Mouse (Mus musculus): Measurements from ENCODE around the gene Asxl2.
"Not testable (repeated sequence)": the region's sequence is repeated elsewhere in the genome, so short reads cannot be mapped to it uniquely, and the experiment has no call there.

Gene Asxl2

DNA sequence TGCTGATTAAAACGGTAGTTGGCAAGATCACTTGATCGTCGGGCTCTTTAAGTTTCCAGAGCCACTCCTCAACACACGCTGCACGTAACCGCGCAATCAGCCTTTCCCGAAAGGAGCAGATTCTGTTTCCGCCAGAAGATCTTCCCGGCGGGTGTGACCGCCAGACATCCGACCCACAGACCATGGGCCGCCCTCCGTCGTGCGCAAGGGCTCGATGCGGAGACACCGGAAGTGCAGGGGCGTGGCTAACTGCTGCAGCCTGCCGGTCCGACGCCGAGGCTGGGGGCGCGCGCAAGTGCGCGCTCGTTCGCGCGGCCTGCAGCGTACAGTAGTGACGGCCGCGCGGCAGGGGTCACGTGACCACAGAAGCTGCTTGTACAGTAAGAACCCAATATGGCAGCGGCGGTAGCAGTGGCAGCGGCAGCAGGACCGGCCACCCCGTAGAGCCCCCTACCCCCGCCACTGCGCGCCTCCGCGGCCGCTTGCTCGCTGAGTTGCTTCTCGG is at the start of gene Asxl2:
Gene Asxl2, plus strand, starts transcription at position 328 of the 505 bp plus-strand sequence.
- peak; percentile 99 for DNase-seq (ENCODE audit: extremely low spot score, low spot score)

DNA sequence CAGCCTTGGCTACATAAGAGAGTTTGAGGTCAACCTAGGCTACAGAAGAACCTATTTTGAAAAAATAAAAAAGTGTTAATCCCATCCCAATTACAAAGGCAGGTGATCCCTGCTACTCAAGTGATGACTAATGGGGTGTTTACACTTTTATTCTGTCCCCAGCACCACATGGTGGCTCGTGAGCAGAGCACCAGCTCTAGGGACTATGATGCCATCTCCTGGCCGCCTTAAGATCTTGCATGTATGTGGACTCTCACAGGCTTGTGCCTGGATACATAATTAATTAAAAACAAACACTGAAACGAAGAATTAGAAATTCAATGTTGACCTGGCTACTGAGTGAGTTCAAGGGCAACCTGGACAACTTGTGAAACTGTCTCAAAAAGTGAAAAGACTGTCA is 49.5 kb upstream of the Asxl2 start:
- no peak for DNase-seq (ENCODE audit: extremely low spot score, low spot score)

DNA sequence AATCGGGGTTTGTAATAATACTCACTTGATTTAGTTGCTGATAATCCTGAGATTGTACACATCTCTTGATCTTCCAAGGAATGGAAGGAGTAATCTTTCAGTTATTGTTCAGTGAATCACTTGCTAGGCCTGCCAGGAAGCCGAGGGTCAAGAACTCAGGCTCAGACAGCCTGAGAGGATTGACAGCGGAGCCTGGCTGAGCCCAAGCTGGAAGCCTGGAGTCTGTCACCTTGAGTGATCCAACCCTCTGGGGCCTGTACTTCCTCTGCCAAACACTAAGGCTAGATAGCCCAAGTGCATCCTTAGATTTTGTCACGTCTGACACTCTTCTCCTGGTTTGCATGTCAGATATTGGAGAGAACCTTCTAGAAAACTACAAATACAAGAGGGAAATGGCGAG is 48.9 kb upstream of the Asxl2 start:
- DNase-seq (ENCODE audit: extremely low spot score, low spot score): no peak

DNA sequence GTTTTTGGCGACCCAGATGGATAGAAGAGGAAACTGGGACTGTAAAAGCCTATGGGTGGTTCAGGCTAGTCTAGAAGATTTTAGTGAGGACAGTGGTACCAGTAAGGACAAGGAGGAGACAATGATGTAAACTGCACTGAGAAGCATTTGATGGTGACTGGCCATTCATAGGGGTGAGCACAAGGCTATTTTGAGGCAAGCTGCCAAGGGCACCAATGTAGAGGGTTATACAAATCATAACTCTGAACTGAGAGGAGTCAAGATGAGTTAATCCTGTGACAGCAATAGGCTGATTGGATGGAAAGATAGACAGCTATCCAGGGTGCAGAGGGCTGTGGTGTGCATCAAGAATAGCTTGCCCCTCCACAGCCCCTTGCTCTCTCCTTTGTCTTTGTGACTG is 41.8 kb upstream of the Asxl2 start:
- DNase-seq (ENCODE audit: extremely low spot score, low spot score): no peak

DNA sequence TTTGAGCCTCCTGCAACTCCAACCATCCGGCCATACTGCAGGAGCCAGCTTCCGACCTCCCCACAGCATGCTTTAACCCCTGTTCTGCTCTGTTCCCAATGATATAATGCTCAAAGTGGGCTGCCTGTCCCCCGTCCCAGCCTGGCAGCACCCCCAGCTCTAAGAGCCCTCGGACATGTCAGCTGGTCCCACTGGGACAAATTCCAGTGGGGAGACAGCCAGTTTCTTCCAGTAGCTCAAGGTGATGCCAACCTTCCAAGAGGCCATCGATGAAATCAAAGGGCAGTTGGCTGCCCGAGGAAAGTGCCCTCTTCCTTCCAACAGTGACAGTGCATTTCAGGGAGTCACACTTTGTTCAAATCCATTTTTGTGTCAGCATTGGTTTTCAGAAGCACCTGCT is 41.4 kb upstream of the Asxl2 start:
- DNase-seq (ENCODE audit: extremely low spot score, low spot score): no peak

DNA sequence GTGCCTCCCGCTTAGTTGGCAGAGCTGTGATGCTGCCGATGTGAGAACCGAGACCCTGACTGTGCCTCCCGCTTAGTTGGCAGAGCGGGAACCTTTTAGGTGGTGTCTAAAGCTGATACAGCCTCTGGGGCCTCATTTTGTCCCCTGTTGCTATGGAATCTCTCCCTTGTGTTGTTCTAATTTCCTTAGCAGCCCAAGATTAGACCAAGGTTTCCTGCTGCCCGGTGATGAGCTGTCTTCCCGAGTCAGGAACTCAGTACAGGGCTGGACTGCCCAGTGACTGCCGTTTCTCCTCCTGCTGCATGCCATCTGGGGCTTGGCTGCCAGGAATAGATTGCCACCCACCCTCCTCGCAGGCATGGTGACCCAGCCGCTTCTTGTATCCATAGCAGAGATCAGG is 40.7 kb upstream of the Asxl2 start:
- no peak for DNase-seq (ENCODE audit: extremely low spot score, low spot score)

DNA sequence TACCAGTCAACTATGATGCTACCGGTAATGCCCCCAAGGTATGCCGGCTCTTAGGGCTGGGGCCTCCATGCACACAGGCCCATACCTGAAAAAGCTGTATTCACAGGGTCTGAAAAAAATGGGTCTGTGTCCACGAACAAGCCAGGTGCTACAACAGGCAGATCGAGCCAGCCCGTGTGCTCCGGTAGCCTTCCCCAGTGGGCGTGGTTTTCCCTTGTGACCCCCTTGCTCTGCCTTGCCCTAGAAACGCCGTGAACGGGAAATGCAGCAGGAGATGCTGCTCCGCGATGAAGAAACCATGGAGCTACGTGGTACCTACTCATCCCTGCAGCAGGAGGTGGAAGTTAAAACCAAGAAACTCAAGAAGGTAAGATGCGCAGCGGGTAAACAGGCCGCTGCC is 38.8 kb upstream of the Asxl2 start:
- no peak for DNase-seq (ENCODE audit: extremely low spot score, low spot score)

DNA sequence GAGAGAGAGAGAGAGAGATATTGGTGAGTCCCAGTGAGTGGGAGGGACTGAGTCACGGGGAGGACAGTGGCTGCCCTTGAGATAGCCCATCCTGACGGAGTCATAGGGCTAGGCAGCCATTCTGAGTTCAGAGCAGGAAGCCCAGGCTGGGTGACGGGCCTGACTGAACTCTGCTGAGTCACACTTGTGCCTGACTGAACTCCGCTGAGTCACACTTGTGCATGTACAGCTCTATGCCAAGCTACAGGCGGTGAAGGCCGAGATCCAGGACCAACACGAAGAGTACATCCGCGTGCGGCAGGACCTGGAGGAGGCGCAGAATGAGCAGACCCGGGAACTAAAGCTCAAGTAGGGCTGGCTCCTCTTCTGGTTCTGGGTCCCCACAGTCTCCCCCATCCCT is 37.3 kb upstream of the Asxl2 start:
- DNase-seq (ENCODE audit: extremely low spot score, low spot score): no peak

DNA sequence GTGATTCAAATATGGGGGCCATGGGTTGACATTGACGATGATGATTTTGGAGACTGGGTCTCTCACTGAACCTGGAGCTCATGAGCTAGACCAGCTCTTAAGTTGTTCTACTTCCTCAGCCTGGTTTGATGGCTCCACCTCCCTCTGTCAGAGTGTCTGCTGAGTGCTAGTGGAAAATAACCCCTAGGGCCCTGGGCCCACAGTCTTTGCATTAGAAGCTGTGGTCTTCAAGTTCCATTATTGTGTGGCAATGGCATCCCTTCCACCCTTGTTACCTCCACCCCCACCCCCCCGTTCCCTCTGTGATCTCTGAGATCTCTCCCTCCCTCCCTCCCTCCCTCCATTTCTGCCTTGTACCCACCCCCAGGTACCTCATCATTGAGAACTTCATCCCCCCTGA is 36.6 kb upstream of the Asxl2 start:
- no peak for DNase-seq (ENCODE audit: extremely low spot score, low spot score)

DNA sequence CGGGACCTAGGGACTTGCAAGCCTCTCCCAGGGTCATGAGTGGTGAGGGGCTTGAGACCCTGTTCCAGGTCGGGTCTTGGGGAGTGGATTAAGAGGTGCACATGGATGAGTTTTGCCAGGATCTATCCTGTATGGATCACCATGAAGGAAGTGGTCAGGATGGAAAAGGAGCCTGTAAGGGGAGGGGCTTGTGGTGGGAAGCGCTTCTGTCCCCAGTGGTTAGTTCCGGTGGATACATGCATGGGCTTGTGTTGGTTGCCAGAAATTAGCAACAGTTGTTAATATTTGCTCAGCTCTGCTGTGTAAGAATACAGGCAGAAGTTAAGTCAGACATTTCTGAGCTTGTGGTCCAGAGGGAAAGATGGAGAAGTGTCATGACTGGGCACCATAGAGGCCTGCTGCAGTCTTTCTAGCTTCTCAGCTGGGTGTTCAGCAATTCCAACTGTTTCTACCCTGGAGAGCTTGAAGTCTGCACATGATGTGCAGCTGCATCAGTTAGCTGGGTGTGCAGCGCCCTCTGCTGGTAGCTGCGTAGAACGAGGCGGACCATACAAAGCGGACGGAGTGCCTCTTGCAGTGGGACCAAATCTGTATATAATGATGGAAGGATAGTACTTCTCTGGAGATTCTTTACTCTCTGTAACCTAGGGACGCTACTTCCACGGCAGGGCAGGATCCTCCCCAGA is 35.9 kb upstream of the Asxl2 start:
- peak; percentile 80 for DNase-seq (ENCODE audit: extremely low spot score, low spot score)

DNA sequence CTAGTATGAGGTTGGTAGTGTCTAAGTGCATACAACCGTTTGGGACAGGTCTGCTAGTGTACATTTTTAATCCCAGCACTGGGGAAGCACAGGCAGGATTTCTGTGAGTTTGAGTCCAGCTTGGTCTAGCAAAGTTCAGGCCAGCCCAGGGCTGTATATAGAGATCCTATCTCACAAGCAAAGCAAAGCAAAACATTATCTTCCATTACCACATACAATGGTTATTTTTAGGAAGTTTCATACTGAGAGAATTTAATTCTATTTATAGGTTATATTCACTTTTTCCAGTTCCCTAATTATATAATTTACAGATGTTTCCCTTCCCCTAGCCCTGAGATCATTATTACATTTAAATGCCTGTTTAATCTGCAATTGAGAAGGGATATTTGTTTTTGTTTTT is 35.4 kb upstream of the Asxl2 start:
- DNase-seq (ENCODE audit: extremely low spot score, low spot score): no peak

DNA sequence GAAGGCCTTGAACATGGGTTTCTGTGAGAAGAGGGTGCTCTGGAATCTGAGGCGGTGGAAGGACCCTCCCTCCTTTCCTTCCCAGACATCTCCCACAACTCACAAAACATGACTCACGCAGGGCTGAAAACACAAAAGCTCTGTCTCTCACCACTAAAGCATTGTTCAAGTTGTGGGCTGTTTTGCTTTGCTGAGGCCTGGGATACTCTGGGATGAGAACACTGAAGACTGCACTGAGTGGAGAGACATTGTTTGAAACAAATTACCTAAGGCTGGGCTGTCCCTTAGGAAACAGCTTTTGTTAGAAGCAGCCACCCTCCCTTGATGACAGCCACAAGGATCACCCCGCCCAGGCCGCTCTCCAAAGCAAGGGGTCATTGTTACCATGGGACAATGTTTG is 33.5 kb upstream of the Asxl2 start:
- DNase-seq (ENCODE audit: extremely low spot score, low spot score): no peak

DNA sequence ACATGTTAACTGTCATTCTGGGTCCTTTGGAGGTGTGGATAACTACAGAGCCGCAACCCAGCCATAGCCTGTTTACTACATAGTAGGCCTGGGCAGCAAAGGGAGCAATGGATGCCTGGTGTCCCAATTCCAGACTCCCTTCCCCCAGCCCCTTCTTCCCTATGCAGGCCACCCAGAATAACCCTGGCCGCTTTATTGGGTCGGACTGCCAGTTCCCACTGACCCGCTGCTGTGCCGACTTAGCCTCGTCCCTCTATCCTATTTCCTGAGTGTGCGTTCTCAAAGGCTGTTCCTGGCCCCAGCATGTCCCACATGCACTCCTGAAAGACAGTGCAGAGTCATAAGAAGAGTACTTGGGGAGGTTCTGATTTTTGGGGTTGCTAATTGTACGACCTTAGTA is 29.7 kb upstream of the Asxl2 start:
- no peak for DNase-seq (ENCODE audit: extremely low spot score, low spot score)

DNA sequence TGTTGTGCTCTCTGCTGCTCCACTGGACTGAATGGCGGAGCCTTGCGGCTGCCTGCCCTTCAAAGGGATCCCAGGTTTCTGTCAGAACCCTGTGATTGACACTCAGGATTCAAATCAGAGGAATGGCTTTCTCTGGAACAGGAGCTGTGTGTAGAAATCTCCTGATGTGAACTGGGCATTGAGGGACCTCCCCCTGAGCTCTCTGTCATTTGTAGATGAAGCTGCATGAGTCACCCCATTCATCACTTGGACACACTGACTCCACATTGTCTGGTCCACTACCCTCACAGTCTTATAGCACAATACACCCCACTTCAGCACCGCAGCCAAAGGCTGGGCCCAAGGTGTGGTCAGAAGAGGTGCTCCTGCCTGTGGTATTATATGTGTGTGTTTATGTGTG is 21.0 kb upstream of the Asxl2 start:
- not testable (repeated sequence) for DNase-seq (ENCODE audit: extremely low spot score, low spot score)

DNA sequence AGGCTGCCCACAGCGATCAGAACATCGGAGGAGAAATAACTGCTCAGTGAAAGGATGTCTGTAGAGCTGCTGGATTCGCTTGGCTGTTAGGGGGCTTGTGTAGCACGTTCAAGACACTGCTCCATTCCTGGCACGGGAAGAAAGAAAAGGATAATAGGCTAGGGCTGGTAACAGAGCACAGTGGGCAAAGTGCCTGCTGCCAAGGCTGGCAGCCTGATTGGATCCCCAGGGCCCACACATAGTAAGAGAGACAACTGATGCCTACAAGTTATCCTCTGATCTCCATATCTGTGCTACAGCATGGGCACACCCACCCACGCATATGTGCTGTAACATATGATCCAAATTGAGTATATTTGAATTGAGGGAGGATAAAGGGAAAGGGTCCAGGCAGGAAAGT is 20.1 kb upstream of the Asxl2 start:
- no peak for DNase-seq (ENCODE audit: extremely low spot score, low spot score)

DNA sequence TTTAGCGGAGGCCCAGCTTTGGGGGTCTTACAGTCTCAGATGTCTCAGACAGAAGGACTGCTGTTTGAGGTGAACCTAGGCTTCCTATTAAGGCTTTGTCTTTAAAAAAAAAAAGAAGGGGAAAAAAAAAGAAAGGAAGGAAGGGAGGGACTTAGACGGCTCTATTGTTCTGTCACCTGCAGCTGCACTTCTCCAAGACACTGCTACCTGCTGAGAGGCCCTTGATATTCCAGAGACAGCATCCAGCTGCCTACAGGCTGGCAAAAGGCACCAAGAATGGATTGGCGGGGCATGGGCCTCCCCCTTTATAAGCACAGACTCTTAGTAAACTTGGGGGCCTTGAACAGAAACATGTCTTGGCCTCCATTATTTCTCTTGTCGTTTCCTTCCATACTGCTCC is 11.7 kb upstream of the Asxl2 start:
- no peak for DNase-seq (ENCODE audit: extremely low spot score, low spot score)

DNA sequence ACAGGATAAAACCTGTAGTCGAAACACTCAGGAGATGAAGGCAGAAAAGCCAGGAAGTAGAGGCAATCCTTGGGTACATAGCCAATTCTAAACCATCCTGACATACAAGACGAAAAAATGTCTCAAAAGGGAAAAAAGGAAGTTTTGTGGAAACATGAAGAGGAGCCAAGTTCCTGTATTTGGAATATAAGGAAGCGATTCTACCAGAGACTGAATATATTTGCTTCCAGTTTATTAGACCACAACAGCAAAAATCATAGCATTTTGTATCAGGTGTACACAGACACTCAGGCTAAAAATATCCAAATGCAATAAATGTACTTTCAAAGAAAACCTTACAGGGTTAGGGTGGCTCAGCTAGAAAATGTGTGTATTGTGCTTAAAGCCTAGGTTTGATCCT is 7.9 kb upstream of the Asxl2 start:
- no peak for DNase-seq (ENCODE audit: extremely low spot score, low spot score)

DNA sequence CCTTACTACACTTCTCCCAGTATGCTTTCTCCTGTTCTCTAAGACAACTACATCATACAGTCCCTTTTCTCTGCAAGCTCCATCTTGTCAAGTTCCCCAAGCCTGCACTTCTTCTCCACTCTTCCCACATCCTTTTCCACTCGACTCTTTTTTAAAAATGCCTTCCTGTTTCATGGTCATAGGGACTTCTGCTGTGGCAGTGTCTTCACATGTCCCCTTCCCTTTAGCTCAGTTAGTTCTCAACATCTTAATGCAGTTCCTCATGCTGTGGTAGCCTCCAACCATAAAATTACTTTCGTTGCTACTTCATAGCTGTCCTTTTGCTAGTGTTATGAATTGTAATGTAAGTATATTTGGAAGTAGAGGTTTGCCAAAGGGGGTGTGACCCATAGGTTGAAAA is 6.1 kb upstream of the Asxl2 start:
- DNase-seq (ENCODE audit: extremely low spot score, low spot score): no peak

DNA sequence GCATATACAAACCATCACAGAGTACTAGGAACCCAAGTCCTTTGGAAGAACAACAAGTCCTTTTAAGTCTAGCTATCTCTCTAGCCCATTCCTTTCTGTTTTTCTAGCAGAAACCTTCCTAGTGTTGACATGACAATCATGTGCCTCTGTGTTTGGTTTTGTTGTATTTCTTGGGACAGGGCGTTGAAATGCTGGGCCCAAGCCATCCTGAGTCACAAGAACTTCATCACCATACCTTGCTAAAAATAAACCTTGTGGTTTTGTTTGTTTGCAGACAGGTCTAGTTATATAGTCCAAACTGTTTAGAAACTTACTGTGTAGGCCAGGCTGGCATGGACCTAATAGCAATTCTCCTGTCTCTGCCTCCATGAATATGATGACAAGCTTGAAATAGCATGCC is 3.9 kb upstream of the Asxl2 start:
- DNase-seq (ENCODE audit: extremely low spot score, low spot score): no peak

DNA sequence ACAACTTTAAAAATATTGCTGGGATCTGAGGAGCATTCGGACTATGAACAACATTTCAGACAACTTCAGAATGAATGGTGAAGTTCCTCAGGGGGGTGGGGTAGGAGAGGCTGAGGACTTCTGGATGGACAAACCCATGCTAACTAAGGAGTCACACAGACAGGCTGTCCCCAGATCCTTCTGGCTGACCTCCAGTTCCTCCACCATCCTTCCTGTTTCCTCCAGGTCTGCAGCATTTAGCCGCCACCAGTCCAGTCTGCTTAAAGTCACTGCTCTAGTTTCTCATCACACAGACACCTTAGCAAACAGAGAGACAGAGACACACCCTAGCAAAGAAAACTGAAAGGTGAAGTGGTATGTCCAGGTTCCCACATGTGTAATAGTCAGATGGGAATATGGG is 2.5 kb upstream of the Asxl2 start:
- DNase-seq (ENCODE audit: extremely low spot score, low spot score): no peak

DNA sequence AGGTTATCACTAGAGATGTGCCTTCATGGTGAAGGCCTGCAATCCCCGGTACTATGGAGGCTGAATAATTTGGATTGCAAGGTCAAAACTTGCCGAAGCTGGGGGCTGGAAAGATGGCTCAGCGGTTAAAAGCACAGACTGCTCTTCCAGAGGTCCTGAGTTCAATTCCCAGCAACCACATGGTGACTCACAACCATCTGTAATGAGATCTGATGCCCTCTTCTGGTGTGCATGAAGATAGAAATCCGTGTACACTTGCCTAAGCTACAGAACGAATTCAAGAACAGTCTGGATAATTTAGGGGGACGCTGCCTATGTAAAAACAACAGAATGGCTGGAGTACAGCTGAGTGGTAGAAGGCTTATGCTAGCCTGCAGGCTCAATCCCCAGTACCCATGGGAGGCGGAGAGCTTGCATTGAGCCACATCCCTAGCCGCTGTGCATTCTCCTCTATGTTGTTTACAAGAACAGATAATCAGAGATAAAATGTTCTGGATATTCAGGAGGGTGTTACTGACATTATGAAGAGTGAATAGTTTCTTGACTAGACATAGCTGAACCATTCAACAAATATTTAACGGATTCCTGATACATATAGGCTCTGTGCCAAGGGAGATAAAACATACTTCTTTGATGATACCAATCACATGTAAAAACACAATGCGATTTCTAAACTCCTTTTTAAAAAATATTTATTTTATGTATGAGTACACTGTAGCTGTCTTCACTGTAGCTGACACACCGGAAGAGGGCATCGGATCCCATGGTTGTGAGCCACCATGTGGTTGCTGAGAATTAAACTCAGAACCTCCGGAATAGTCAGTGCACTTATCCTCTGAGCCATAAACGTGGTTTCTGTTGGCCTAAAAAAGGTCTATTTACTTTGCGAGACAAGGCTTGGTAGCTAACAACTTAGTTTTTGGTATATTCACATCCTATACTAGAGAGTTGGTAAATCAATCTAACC is 999 bp upstream of the Asxl2 start:
- no peak for DNase-seq (ENCODE audit: extremely low spot score, low spot score)

DNA sequence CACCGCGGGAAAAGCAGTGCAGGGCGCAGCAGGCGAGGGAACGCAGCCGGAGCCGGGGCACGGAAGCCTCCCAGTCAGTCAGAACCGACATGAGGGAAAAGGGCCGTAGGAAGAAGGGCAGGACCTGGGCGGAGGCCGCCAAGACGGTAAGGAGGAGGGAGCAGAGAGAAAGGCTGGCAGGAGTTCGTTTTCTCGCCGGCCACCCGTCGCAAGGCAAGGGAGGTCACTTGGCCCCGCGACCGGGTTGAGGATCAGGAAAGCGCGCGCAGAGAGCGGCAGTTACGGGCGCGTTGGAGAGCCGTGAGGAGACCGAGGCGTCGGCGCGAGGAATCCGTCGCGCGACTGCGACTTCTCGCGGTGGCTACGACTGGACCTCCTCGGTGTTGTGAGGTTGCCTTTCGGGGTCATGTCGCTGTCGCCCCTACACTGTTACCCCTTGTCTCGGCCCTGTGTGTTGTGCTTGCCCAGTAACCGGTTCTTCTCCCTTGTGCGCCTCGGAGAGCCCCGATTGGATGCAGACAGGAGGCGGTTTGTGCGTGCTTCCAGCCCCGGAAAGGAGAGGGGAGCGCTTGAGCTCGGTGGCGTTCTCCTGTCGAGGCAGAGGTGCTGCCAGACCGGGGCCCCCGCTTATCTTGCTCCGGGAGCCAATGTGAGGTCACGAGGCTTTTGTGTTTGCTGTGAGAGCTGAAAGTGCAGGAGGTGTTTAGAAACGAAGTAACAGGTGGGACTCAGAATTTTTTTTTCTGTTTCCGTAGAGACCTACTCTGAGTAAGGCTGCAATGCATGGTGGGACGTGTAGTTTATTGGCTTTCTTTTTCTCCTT is 621 bp downstream of the Asxl2 start:
- DNase-seq (ENCODE audit: extremely low spot score, low spot score): peak; percentile 80

All from neural tube, embryonic 10.5 days (tissue).